Mouse (Mus musculus) midbrain, embryonic 15.5 days (tissue): ENCODE data around the gene Gm45837. TPM values are rescaled to one million over a fixed set of nuclear protein-coding genes. Genes with fewer than 3 reads are reported as not detected.

Experiments
- ATAC-seq: fragments of 200-750 bp; cut with Nextera tagmentation; replicated peaks from 2 replicates; pipeline ENCODE4 v1.8.0; 2017; ENCODE audit warnings: moderate TSS enrichment
- H3K27ac ChIP-seq: fragments of 300-500 bp; sonication (generic); 2 replicates; pipeline ENCODE4 v1.5.1; 2015; ENCODE audit warnings: mild to moderate bottlenecking, inconsistent platforms
- H3K27me3 ChIP-seq: fragments of 300-500 bp; sonication (generic); replicated peaks from 2 replicates; pipeline ENCODE4 v1.6.1; 2015; ENCODE audit warnings: inconsistent platforms
- H3K36me3 ChIP-seq: fragments of 300-500 bp; sonication (generic); replicated peaks from 2 replicates; pipeline ENCODE4 v1.6.1; 2015; ENCODE audit warnings: inconsistent platforms
- H3K4me1 ChIP-seq: fragments of 300-500 bp; sonication (generic); 2 replicates; pipeline ENCODE4 v1.6.1; 2015; ENCODE audit warnings: inconsistent platforms
- H3K4me2 ChIP-seq: fragments of 300-500 bp; sonication (generic); 2 replicates; pipeline ENCODE4 v1.6.1; 2015; ENCODE audit warnings: inconsistent platforms, mild to moderate bottlenecking, moderate library complexity
- H3K4me3 ChIP-seq: fragments of 300-500 bp; sonication (generic); 2 replicates; pipeline ENCODE4 v1.5.1; 2015; ENCODE audit warnings: mild to moderate bottlenecking, inconsistent platforms
- H3K9ac ChIP-seq: fragments of 300-500 bp; sonication (generic); 2 replicates; pipeline ENCODE4 v1.6.1; 2015; ENCODE audit warnings: mild to moderate bottlenecking, inconsistent platforms
- H3K9me3 ChIP-seq: fragments of 300-500 bp; sonication (generic); 2 replicates; pipeline ENCODE4 v1.6.1; 2016; ENCODE audit warnings: inconsistent platforms
- WGBS: fragments of 180-500 bp; shearing (Covaris S2); methylation state at CpG from one replicate; pipeline ENCODE4 v1.1.7; 2015; ENCODE audit warnings: mixed read lengths; 5-methylcytosine and 5-hydroxymethylcytosine counted together
- polyA plus RNA-seq: library from polyadenylated mRNA; unstranded; fragments of >200 nt; fragmentation: Nextera tagmentation; extraction: Ambion mirVana; gene quantifications from 2 replicates; pipeline ENCODE4 v1.2.1, GENCODE M21; 2015

The Gm45837 gene
- polyA plus RNA-seq, 1 experiment from 2014 or later = not detected

DNA sequence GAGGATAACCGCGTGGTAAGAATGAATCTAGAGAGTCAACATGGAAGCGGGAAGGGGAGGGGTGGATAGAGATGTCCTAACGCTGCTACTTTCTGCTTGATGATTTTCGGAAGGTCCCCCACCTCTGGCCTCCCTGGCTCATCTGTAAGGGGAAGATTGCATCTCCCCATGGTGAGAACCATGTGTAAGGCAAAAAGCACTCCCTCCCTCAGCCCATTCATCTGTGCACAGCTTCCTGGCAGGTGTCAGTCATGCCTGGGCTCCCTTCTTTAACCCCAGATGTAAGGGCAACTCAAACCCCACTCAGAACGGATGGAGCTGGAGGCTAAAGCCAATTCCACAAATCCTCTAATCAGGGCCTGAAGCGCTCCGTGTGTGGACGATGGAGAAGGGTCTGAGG is 89.0 kb downstream of the Gm45837 start:
- WGBS = 71% methylated on average over 9 of the region's 9 CpGs
- H3K9me3 ChIP-seq = no peaks in the 10 kb centered on the region
- H3K27me3 ChIP-seq = peaks cover 13% of the 10 kb centered on the region
- no peaks in the 10 kb centered on the region for H3K36me3 ChIP-seq
- no peak overlapping the region for H3K4me3 ChIP-seq
- no peak overlapping the region for H3K9ac ChIP-seq
- H3K4me2 ChIP-seq = no peak overlapping the region
- H3K4me1 ChIP-seq = peaks cover 5% of the 10 kb centered on the region; the same call in 1 of the 2 replicates
- H3K27ac ChIP-seq = no peak overlapping the region
- ATAC-seq = no peak

DNA sequence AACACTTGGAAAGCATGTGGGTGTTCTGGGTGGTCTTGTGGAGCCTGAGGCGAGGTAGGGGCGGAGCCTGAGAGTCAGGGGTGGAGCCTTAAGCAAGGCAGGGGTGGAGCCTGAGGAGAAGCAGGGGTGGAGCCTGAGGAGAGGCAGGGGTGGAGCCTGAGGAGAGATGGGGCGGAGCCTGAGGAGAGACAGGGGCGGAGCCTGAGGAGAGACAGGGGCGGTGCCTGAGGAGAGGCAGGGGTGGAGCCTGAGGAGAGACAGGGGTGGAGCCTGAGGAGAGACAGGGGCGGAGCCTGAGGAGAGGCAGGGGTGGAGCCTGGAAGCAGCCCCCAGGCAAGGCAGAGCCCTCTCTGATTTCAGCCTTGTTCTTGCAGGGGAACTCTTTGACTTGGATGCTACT is 90.5 kb downstream of the Gm45837 start:
- Histone ChIP-seq H3K4me2 (no peak overlapping the region), H3K9me3 (no peaks in the 10 kb centered on the region), H3K36me3 (no peaks in the 10 kb centered on the region), H3K4me3 (no peak overlapping the region), H3K4me1 (peaks cover 7% of the 10 kb centered on the region; the same call in 1 of the 2 replicates), H3K27ac (no peak overlapping the region), H3K27me3 (peaks cover 19% of the 10 kb centered on the region), H3K9ac (no peak overlapping the region)
- WGBS = 92% methylated on average over 6 of the region's 6 CpGs
- no peak for ATAC-seq

DNA sequence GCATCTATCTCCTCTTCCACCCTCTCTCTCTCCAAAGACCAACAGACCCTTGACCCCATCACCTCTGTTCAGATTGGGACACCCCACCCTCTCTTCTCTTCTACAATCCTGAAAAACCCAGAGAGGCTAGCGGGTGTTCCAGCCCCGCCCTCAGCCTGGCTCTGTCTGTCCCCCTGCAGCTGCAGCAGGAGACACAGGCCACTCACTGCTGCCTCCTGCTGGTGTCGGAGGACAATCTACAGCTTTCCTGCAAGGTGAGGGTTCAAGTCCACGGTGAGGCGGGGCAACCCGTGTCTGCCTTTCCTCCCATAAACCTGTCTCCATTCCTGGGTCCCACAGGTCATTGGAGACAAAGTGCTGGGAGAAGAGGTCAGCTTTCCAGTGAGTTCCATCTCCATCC is 91.0 kb downstream of the Gm45837 start:
- no peak overlapping the region for H3K9ac ChIP-seq
- H3K4me1 ChIP-seq = peaks cover 7% of the 10 kb centered on the region; the same call in 1 of the 2 replicates
- H3K4me2 ChIP-seq = no peak overlapping the region
- no peak overlapping the region for H3K4me3 ChIP-seq
- 63% methylated on average over 6 of the region's 6 CpGs for WGBS
- H3K27me3 ChIP-seq = peaks cover 19% of the 10 kb centered on the region
- no peak for ATAC-seq
- H3K27ac ChIP-seq = no peak overlapping the region
- H3K36me3 ChIP-seq = no peaks in the 10 kb centered on the region
- no peaks in the 10 kb centered on the region for H3K9me3 ChIP-seq

DNA sequence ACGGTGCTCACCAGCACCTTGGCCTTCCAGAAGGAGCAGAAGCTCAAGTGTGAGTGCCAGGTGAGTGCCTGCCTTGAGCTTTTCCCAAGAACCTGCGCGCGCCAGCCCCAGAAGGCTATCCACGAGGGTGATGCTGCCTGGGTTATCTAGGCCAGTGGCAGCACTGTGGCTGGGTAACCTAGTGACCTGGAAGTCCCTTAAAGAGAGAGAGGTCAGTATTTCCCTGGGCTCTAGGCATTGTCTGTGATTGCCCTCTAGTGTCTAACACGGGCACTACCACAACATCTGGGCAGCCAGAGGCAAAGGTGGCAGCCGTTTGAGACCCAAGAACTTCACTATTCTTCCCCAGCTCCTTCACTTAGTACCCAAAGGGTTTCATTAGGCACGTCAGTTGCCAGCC is 92.7 kb downstream of the Gm45837 start:
- 31% methylated on average over 8 of the region's 8 CpGs for WGBS
- no peak for ATAC-seq

DNA sequence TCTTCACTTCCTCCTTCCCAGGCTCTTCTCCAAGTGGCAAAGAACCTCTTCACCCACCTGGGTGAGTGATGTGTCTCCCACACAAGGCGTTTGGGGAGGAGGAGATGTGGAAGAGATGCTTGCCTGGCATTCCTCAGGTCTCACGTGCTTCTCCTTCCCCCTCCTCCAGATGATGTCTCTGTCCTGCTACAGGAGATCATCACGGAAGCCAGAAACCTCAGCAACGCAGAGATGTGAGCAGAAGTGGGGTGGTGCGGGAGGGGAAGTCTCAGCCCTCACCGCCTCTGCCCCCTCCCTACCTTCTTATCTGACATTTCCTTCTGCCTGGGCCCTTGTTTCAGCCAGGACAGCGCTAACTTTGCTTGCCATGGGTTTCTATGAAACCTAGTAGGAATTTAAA is 93.1 kb downstream of the Gm45837 start:
- ATAC-seq = no peak
- no peak overlapping the region for H3K9ac ChIP-seq
- no peak overlapping the region for H3K27ac ChIP-seq
- no peak overlapping the region for H3K4me2 ChIP-seq
- peaks cover 7% of the 10 kb centered on the region; the same call in 1 of the 2 replicates for H3K4me1 ChIP-seq
- H3K27me3 ChIP-seq = peaks cover 19% of the 10 kb centered on the region
- no peaks in the 10 kb centered on the region for H3K36me3 ChIP-seq
- no peaks in the 10 kb centered on the region for H3K9me3 ChIP-seq
- 41% methylated on average over 7 of the region's 7 CpGs for WGBS
- H3K4me3 ChIP-seq = no peak overlapping the region

More for the DNA sequence above, 92.7 kb downstream of the Gm45837 start:
- H3K36me3 ChIP-seq = no peaks in the 10 kb centered on the region
- H3K4me2 ChIP-seq = no peak overlapping the region
- H3K9me3 ChIP-seq = no peaks in the 10 kb centered on the region
- peaks cover 7% of the 10 kb centered on the region; the same call in 1 of the 2 replicates for H3K4me1 ChIP-seq
- H3K27ac ChIP-seq = no peak overlapping the region
- H3K9ac ChIP-seq = no peak overlapping the region
- H3K4me3 ChIP-seq = no peak overlapping the region
- peaks cover 19% of the 10 kb centered on the region for H3K27me3 ChIP-seq

DNA sequence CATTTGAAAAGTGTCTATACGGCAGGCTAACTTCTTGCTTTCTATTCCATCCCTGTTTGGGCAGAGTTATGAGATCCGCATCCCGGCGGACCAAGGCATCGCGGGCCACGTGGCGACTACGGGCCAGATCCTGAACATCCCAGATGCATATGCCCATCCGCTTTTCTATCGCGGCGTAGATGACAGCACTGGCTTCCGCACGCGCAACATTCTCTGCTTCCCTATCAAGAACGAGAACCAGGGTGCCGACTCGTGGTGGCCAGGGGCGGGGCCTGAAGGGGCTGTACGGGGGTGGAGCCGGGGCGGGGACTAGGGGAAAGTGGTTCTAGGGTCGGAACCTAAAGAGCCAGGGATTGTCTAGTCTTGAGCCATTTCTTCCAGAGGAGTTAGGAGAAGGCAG is 93.8 kb downstream of the Gm45837 start:
- peak overlapping the region; percentile 29 for H3K4me3 ChIP-seq
- peak overlapping the region; percentile 48 for H3K4me2 ChIP-seq
- peak overlapping the region; percentile 4; the same call in 1 of the 2 replicates for H3K9ac ChIP-seq
- WGBS = 6% methylated on average over 24 of the region's 24 CpGs
- H3K4me1 ChIP-seq = peaks cover 7% of the 10 kb centered on the region; the same call in 1 of the 2 replicates
- no peaks in the 10 kb centered on the region for H3K9me3 ChIP-seq
- no peak; the same call in 1 of the 2 replicates for ATAC-seq
- H3K27ac ChIP-seq = no peak overlapping the region
- no peaks in the 10 kb centered on the region for H3K36me3 ChIP-seq
- H3K27me3 ChIP-seq = peaks cover 19% of the 10 kb centered on the region

DNA sequence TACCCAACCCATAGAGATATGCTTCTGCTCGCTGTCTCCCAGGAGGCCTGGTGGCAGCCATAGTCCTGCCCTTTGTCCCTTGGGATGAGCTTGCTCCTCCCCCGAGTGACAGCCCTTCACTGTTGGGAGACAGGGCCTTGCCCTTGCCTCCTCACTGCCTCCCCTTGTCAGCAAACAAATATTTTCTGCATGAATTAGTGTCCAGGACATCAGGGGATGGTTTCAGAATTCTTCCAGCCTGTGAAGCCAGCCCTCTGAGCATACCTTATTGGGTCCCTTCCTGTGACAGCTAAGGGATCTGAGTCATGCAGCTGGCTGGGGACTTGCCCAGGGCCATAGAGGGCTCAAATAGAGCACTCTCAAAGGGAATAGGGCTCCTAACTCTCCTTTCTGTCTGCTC is 98.5 kb downstream of the Gm45837 start:
- Histone ChIP-seq H3K4me3 (no peak overlapping the region), H3K36me3 (no peaks in the 10 kb centered on the region), H3K9me3 (no peaks in the 10 kb centered on the region), H3K4me1 (peaks cover 12% of the 10 kb centered on the region; the same call in 1 of the 2 replicates), H3K9ac (no peak overlapping the region), H3K27me3 (peaks cover 10% of the 10 kb centered on the region), H3K27ac (no peak overlapping the region), H3K4me2 (no peak overlapping the region)
- no peak for ATAC-seq
- WGBS = 47% methylated on average over 2 of the region's 2 CpGs

DNA sequence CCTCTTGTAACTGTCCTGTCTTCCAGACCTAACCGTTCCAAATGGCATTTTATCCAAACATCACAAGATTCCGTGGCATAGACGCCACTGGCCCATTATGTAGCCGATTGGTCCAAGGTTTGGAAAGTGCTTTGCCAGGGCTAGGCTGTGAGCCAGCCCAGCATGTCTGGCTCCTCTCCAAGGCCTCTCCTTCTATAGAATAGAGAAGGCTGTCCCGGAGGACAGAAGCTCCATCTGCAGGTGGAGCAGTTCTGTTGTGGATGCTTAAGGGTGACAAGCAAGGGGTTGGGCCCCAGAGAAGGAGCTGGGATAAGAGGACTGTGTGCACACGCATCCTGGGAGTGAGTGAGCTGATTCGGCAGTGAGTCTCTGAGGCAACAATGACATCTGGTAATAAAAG is 103.0 kb downstream of the Gm45837 start:
- Histone ChIP-seq H3K4me1 (peaks cover 9% of the 10 kb centered on the region; the same call in 1 of the 2 replicates), H3K27ac (no peak overlapping the region), H3K4me3 (no peak overlapping the region), H3K36me3 (no peaks in the 10 kb centered on the region), H3K27me3 (no peaks in the 10 kb centered on the region), H3K4me2 (no peak overlapping the region), H3K9ac (no peak overlapping the region), H3K9me3 (no peaks in the 10 kb centered on the region)
- WGBS = 60% methylated on average over 7 of the region's 7 CpGs
- ATAC-seq = no peak

DNA sequence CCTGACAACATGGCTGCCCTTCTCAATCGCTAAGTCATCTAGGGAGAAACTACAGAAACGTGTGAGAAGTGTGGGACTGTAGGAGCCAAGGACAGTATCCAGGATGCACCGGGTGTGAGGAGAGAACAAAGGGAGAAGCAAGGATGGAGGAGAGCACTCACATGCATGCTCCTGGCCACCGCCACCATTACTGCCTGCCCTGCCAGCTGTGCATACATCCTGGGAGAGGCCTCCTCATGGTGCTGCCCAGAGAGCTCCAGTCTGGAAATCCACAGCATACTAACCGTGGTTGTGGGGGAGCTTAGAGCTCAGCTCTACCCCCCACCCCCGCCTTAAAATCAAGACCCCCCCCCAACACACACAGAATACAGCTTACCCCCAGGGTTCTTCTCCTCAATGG is 104.1 kb downstream of the Gm45837 start:
- no peak overlapping the region for H3K4me3 ChIP-seq
- H3K27me3 ChIP-seq = no peaks in the 10 kb centered on the region
- 74% methylated on average over 6 of the region's 6 CpGs for WGBS
- no peak overlapping the region for H3K4me2 ChIP-seq
- no peaks in the 10 kb centered on the region for H3K9me3 ChIP-seq
- no peak overlapping the region for H3K27ac ChIP-seq
- H3K9ac ChIP-seq = no peak overlapping the region
- no peaks in the 10 kb centered on the region for H3K36me3 ChIP-seq
- H3K4me1 ChIP-seq = peaks cover 9% of the 10 kb centered on the region; the same call in 1 of the 2 replicates
- ATAC-seq = no peak

DNA sequence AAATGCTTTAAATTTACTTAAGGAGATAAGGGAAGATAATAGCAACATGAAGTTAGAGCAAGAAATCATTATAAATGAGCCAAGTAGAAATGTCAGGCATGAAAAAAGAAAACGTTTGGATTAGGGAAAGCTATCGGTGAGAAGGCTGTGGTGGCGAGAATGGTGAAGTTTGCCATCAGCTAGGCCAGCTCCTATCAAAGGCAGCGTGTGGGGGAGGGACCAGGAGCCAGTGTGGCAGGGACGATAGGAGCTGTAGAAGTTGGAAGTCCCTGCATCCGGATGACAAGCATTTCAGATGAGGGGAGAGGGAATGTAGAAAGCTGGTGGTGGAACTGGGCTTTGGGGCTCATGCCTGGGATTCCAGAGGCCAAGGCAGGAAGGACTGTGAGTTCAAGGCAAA is 104.6 kb downstream of the Gm45837 start:
- Histone ChIP-seq H3K27ac (no peak overlapping the region), H3K9ac (no peak overlapping the region), H3K9me3 (no peaks in the 10 kb centered on the region), H3K4me3 (no peak overlapping the region), H3K36me3 (no peaks in the 10 kb centered on the region), H3K27me3 (no peaks in the 10 kb centered on the region), H3K4me1 (peaks cover 9% of the 10 kb centered on the region; the same call in 1 of the 2 replicates), H3K4me2 (no peak overlapping the region)
- WGBS = 44% methylated on average over 6 of the region's 6 CpGs
- ATAC-seq = no peak

DNA sequence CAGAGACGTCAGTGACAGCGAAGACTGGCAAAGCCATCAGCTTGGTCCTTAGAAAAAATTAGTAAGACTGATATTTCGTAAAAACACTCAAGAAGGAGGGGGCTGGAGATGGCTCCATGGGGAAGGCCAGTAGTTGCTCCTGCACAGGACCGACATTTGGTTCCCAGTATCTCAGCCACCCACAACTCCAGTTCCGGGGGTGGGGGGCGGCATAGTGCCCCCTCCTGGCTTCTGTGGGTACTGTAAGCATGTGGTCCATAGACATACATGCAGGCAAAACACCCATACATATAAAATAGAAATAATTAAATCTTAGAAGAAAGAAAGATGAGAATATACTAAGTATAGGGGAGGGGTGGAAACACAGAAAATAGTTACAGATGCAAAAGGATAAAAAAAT is 105.8 kb downstream of the Gm45837 start:
- no peak overlapping the region for H3K9ac ChIP-seq
- H3K4me3 ChIP-seq = no peak overlapping the region
- peaks cover 9% of the 10 kb centered on the region; the same call in 1 of the 2 replicates for H3K4me1 ChIP-seq
- no peaks in the 10 kb centered on the region for H3K9me3 ChIP-seq
- no peaks in the 10 kb centered on the region for H3K27me3 ChIP-seq
- H3K27ac ChIP-seq = no peak overlapping the region
- H3K4me2 ChIP-seq = no peak overlapping the region
- H3K36me3 ChIP-seq = no peaks in the 10 kb centered on the region
- WGBS = 74% methylated on average over 6 of the region's 6 CpGs
- no peak for ATAC-seq

DNA sequence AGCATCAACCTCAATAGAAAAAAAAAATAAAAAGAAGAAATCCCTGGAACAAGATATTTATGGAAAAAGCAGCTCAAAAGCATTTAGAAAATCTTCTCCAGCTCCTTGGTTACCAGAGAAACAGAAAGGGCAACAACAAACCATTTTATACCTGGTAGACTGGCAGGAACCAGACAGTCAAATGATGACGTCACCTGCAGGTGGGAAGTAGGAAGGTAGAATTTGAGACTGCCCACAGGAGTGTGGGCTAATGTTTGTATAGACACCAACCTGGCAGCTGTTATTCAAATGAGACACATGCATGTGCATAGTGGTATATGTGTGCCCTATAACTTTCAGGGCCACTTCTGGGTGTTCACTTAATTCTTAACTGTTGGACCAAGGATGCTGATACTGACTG is 111.0 kb downstream of the Gm45837 start:
- peaks cover 6% of the 10 kb centered on the region for H3K4me1 ChIP-seq
- H3K27ac ChIP-seq = no peak overlapping the region
- no peak for ATAC-seq
- H3K9me3 ChIP-seq = no peaks in the 10 kb centered on the region
- no peak overlapping the region for H3K9ac ChIP-seq
- no peaks in the 10 kb centered on the region for H3K27me3 ChIP-seq
- H3K4me3 ChIP-seq = no peak overlapping the region
- no peaks in the 10 kb centered on the region for H3K36me3 ChIP-seq
- 91% methylated on average over 1 of the region's 1 CpGs for WGBS
- no peak overlapping the region for H3K4me2 ChIP-seq

DNA sequence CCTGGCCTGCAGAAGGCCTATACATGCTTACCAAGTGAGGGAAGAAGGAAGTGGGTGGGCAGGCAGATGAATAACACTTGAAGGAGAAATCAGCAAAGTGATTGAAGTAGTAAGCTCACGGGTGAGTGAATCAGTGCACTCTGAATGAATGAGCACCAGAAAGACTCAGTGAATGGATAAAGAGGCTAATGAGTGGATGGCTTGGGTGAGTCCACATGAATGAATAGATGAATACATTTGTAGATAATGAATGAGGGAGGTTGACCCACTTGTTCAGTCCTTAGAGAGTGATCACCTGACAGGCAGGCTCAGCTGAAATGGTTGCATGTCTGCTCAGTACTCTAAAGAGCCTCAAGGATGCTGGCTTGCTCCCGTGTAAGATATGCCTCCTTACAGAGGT is 112.5 kb downstream of the Gm45837 start:
- 36% methylated on average over 2 of the region's 2 CpGs for WGBS
- Histone ChIP-seq H3K9ac (no peak overlapping the region), H3K36me3 (no peaks in the 10 kb centered on the region), H3K27ac (no peak overlapping the region), H3K4me3 (no peak overlapping the region), H3K4me2 (no peak overlapping the region), H3K4me1 (peaks cover 6% of the 10 kb centered on the region), H3K27me3 (no peaks in the 10 kb centered on the region), H3K9me3 (no peaks in the 10 kb centered on the region)
- peak; percentile 67; the same call in 1 of the 2 replicates for ATAC-seq
